Mouse (Mus musculus) B cell, adult 2 months (primary cell): ENCODE measurements at regions not wholly inside any gene's neighbourhood (a gene's known extent, or its start where the extent isn't known, plus 50 kb on each side); places are given as distances from the start of the nearest gene placed in this dataset.

Source experiments
- DNase-seq, 2 experiments: peaks; one replicate each; pipeline ENCODE4 v3.0.0; 2022

DNA sequence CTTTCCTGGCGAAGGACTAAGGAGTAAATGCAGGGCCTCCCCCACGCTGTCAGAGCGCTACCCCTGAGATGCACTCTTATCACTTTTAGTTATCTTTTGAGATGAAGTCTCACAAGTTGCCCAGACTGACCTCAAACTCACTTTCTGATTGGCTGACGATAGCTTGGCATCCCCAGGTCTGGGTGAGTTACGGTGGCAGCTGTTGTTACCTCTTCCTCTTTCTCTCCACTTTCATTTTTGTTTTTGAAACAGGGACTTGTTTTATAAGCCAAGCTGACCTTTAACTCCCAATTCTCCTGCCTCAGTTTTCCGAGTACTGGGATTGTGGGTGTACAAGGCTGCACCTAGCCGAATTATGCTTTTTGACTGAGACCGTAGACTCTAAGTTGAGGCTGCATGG, 53.0 kb upstream of the Tcf7l2 start:
- peak; percentile 38 to 51 for DNase-seq

DNA sequence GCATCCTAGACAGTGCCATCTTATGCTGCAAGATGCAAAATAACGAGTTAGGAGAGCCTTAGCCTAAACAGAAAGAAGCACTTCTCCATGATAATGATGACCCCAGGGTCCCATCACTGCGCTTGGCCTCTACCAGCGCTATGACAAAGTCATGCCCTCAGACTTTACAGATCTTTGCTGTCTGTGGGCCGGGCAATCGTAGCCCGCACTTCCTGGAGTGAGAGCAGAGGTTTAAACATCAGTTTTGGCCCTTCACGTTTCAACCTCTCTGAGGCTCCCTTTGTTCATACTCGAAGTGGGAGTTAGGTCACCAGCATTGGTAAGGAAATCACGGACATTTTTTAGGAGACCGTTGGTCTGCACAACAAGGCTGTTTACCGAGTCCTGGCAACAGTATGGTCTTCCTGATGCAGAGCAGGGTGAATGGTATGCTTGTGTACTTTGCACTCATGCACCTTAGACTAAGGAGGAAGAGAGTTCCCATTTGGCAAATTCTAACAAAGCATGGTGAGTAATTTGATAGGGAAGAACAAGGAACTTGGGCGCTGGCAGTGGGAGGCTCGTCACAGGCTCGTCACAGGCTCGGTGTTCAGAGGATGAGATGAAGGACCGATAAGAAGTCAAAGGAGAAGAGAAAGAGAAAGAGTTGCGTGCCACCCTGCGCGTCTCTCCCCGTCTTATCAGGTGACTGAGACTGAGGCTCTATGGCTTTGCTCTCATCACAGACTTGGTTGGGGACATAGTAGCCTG, 52.2 kb upstream of the Tcf7l2 start:
- DNase-seq, result no peak
